Mouse (Mus musculus) kidney, adult 2 months (tissue): ENCODE results near the gene Col4a2.

Source experiments
- CTCF ChIP-seq: fragments of 200-500 bp; conservative IDR thresholded peaks from 2 replicates; pipeline ENCODE4 v1.5.1; 2011; ENCODE audit warnings: low read depth, mild to moderate bottlenecking, control low read depth, low read length, moderate library complexity, mixed read lengths; ENCODE audit not compliant: insufficient read depth, insufficient read length
- POLR2A ChIP-seq: fragments of 200-500 bp; IDR thresholded peaks from one replicate; pipeline ENCODE4 v1.6.1; 2011; ENCODE audit warnings: low read depth, low read length, control low read depth

- TF ChIP-seq CTCF: no peak
- TF ChIP-seq POLR2A: no peak
Measured at GRCm38 (mm10) chr8:11465619-11466018, 153.0 kb downstream of the Col4a2 start.
